Mouse (Mus musculus) intestine, postnatal 0 days (tissue): ENCODE measurements around the gene Slc51b. TPM values are rescaled to one million over a fixed set of nuclear protein-coding genes. Genes with fewer than 3 reads are reported as not detected.

ENCODE experiments used
- ATAC-seq: fragments of 200-750 bp; cut with Nextera tagmentation; 2 replicates; pipeline ENCODE4 v1.8.0; 2017; ENCODE audit warnings: mild to moderate bottlenecking, moderate TSS enrichment, moderate library complexity
- H3K27ac ChIP-seq: fragments of 300-500 bp; sonication (generic); 2 replicates; pipeline ENCODE4 v1.5.1; 2014; ENCODE audit warnings: mild to moderate bottlenecking, low read depth, low read length, moderate library complexity
- H3K27me3 ChIP-seq: fragments of 300-500 bp; sonication (generic); replicated peaks from 2 replicates; pipeline ENCODE4 v1.6.1; 2014; ENCODE audit warnings: low read length, mixed read lengths; ENCODE audit not compliant: control insufficient read depth, insufficient read depth
- H3K36me3 ChIP-seq: fragments of 300-500 bp; sonication (generic); 2 replicates; pipeline ENCODE4 v1.6.1; 2014; ENCODE audit warnings: mild to moderate bottlenecking, moderate library complexity; ENCODE audit not compliant: control insufficient read depth, insufficient read depth
- H3K4me1 ChIP-seq: fragments of 300-500 bp; sonication (generic); replicated peaks from 2 replicates; pipeline ENCODE4 v1.6.1; 2014; ENCODE audit warnings: antibody characterized with exemption, low read length, mixed read lengths; ENCODE audit not compliant: control insufficient read depth, insufficient read depth
- H3K4me2 ChIP-seq: fragments of 300-500 bp; sonication (generic); replicated peaks from 2 replicates; pipeline ENCODE4 v1.6.1; 2014; ENCODE audit warnings: low read depth, mild to moderate bottlenecking, moderate library complexity
- H3K4me3 ChIP-seq: fragments of 300-500 bp; sonication (generic); 2 replicates; pipeline ENCODE4 v1.5.1; 2014; ENCODE audit warnings: low read depth, low read length
- H3K9ac ChIP-seq: fragments of 300-500 bp; sonication (generic); 2 replicates; pipeline ENCODE4 v1.6.1; 2014; ENCODE audit warnings: mild to moderate bottlenecking, low read depth, low read length
- H3K9me3 ChIP-seq: fragments of 300-500 bp; sonication (generic); 2 replicates; pipeline ENCODE4 v1.6.1; 2016; ENCODE audit warnings: mixed run types; ENCODE audit not compliant: control insufficient read depth
- CTCF ChIP-seq: sonication (generic); IDR thresholded peaks from 2 replicates; pipeline ENCODE4 v1.5.1; 2016; ENCODE audit warnings: low read depth, mild to moderate bottlenecking, control low read depth, antibody characterized with exemption, moderate library complexity
- WGBS: fragments of 180-500 bp; shearing (Covaris S2); extraction: QIAGEN DNeasy Blood & Tissue Kit; methylation state at CpG from one replicate; pipeline ENCODE4 v1.1.7; 2014; 5-methylcytosine and 5-hydroxymethylcytosine counted together
- polyA plus RNA-seq: library from polyadenylated mRNA; unstranded; fragments of >200 nt; fragmentation: Nextera tagmentation; extraction: Ambion mirVana; gene quantifications from 2 replicates; pipeline ENCODE4 v1.2.1, GENCODE M21; 2015

Gene Slc51b
- polyA plus RNA-seq, 1 experiment from 2014 or later = 261 TPM

GRCm38 (mm10) chr9:65392638-65393364 lies 30.0 kb downstream of the Slc51b start:
- 22% methylated on average over 6 of the region's 6 CpGs for WGBS
- peaks cover 24% of the 10 kb centered on the region for H3K27me3 ChIP-seq
- ATAC-seq = no peak

GRCm38 (mm10) chr9:65391613-65391964 lies 31.2 kb downstream of the Slc51b start, which contains the start of gene Kbtbd13:
Kbtbd13 (minus strand) TSS chr9:65391652.
- peak within 1 kb of the TSS; percentile 39 for H3K4me3 ChIP-seq
- peak within 1 kb of the TSS; percentile 58 for H3K27ac ChIP-seq
- H3K9ac ChIP-seq = 0 out of 2 replicates have a peak within 1 kb of the TSS, but pooled peaks have one; percentile 13
- no peaks in the 10 kb centered on the region for H3K36me3 ChIP-seq
- 23% methylated on average over 8 of the region's 8 CpGs for WGBS
- peaks cover 18% of the 10 kb centered on the region for H3K27me3 ChIP-seq
- peak; percentile 7 for ATAC-seq
- no peak for TF ChIP-seq CTCF
- peak within 1 kb of the TSS; percentile 68 for H3K4me2 ChIP-seq
- H3K9me3 ChIP-seq = no peaks in the 10 kb centered on the region
- H3K4me1 ChIP-seq = peaks cover 5% of the 10 kb centered on the region

More at GRCm38 (mm10) chr9:65392638-65393364, 30.0 kb downstream of the Slc51b start:
- H3K36me3 ChIP-seq = no peaks in the 10 kb centered on the region
- peaks cover 5% of the 10 kb centered on the region for H3K4me1 ChIP-seq
- no peaks in the 10 kb centered on the region for H3K9me3 ChIP-seq
- TF ChIP-seq CTCF = peak; percentile 93
- no peak overlapping the region for H3K9ac ChIP-seq
- H3K4me2 ChIP-seq = no peak overlapping the region
- H3K27ac ChIP-seq = no peak overlapping the region
- no peak overlapping the region for H3K4me3 ChIP-seq

- peak; percentile 69 for ATAC-seq
- WGBS = 16% methylated on average over 96 of the region's 96 CpGs
- no peaks in the 10 kb centered on the region for H3K36me3 ChIP-seq
- H3K4me1 ChIP-seq = peaks cover 5% of the 10 kb centered on the region; the same call in 1 of the 2 replicates
- peak overlapping the region; percentile 58 for H3K27ac ChIP-seq
- H3K4me2 ChIP-seq = peak overlapping the region; percentile 68
- no peaks in the 10 kb centered on the region for H3K9me3 ChIP-seq
- 0 out of 2 replicates have a peak overlapping the region, but pooled peaks have one; percentile 13 for H3K9ac ChIP-seq
- H3K27me3 ChIP-seq = peaks cover 18% of the 10 kb centered on the region
- peak; percentile 28 for TF ChIP-seq CTCF
- peak overlapping the region; percentile 39 for H3K4me3 ChIP-seq
These were observed 31.8 kb downstream of the Slc51b start for GRCm38 (mm10) chr9:65390752-65391612.

GRCm38 (mm10) chr9:65386373-65387140 lies 36.2 kb downstream of the Slc51b start:
- no peak for ATAC-seq
- no peak overlapping the region for H3K9ac ChIP-seq
- 31% methylated on average over 8 of the region's 8 CpGs for WGBS
- H3K27ac ChIP-seq = no peak overlapping the region
- H3K4me2 ChIP-seq = no peak overlapping the region
- H3K27me3 ChIP-seq = peaks cover 18% of the 10 kb centered on the region
- H3K4me1 ChIP-seq = no peaks in the 10 kb centered on the region
- peak; percentile 58 for TF ChIP-seq CTCF
- no peak overlapping the region for H3K4me3 ChIP-seq
- no peaks in the 10 kb centered on the region for H3K36me3 ChIP-seq
- no peaks in the 10 kb centered on the region for H3K9me3 ChIP-seq

GRCm38 (mm10) chr9:65384276-65384675 lies 38.5 kb downstream of the Slc51b start:
- no peak overlapping the region for H3K9ac ChIP-seq
- no peak overlapping the region for H3K4me3 ChIP-seq
- no peaks in the 10 kb centered on the region for H3K4me1 ChIP-seq
- no peak overlapping the region for H3K27ac ChIP-seq
- no peaks in the 10 kb centered on the region for H3K36me3 ChIP-seq
- H3K4me2 ChIP-seq = no peak overlapping the region
- ATAC-seq = no peak
- no peaks in the 10 kb centered on the region for H3K9me3 ChIP-seq
- 47% methylated on average over 3 of the region's 3 CpGs for WGBS
- TF ChIP-seq CTCF = no peak
- 0 out of 2 replicates have a peak, but pooled peaks cover 5% of the 10 kb centered on the region for H3K27me3 ChIP-seq
